Mouse (Mus musculus): Measurements from ENCODE around the gene Ccdc170.

DNA sequence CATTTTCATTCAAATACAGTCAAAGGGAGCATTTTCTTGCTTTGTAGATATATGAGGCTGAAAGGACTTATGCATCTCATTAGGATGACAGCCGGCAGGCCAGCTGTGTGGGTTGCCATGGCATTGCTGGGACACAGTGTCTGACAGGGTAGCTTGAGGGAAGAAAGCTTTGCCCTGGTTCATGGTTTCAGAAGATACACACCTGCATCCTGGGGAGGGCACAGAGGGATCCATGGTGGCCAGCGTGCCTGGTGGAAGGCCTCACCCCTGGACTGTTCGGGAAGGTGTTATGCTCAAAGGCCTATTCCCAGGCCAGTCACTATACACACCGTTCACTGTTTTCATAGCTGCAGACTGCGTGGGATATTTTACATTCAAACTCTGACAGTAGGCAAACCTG is 99.6 kb downstream of the Ccdc170 start:
- TF ChIP-seq CTCF (IDR thresholded peaks at IDR 0.05; ENCODE audit: insufficient read depth, low read depth, low read length) (no peak), POLR2A (IDR thresholded peaks at IDR 0.05; ENCODE audit: insufficient read depth, low read depth, low read length) (no peak)
